Mouse (Mus musculus) kidney, adult 2 months (tissue): ENCODE results near the gene Tmem213. TPM values are rescaled to one million over a fixed set of nuclear protein-coding genes. Genes with fewer than 3 reads are reported as not detected.

Experiments
- DNase-seq: peaks from one replicate; pipeline ENCODE4 v3.0.0; 2021
- H3K27ac ChIP-seq: fragments of 200-500 bp; 2 replicates; pipeline ENCODE4 v1.5.1; 2012; ENCODE audit warnings: low read depth, low read length, control low read depth, inconsistent platforms; ENCODE audit not compliant: insufficient read depth
- H3K27me3 ChIP-seq: fragments of 200-500 bp; replicated peaks from 2 replicates; pipeline ENCODE4 v1.6.1; 2012; ENCODE audit warnings: mild to moderate bottlenecking, moderate library complexity, low read length, inconsistent platforms; ENCODE audit not compliant: control insufficient read depth, insufficient read depth
- H3K36me3 ChIP-seq: fragments of 200-500 bp; 2 replicates; pipeline ENCODE4 v1.6.1; 2012; ENCODE audit warnings: mild to moderate bottlenecking, moderate library complexity, low read length, inconsistent platforms; ENCODE audit not compliant: control insufficient read depth, insufficient read depth
- H3K4me1 ChIP-seq: fragments of 200-500 bp; 2 replicates; pipeline ENCODE4 v1.6.1; 2011; ENCODE audit warnings: low read length; ENCODE audit not compliant: control insufficient read depth, insufficient read depth
- H3K4me3 ChIP-seq: fragments of 200-500 bp; 2 replicates; pipeline ENCODE4 v1.5.1; 2011; ENCODE audit warnings: mild to moderate bottlenecking, low read depth, low read length, control low read depth; ENCODE audit not compliant: insufficient read depth
- CTCF ChIP-seq: fragments of 200-500 bp; conservative IDR thresholded peaks from 2 replicates; pipeline ENCODE4 v1.5.1; 2011; ENCODE audit warnings: low read depth, mild to moderate bottlenecking, control low read depth, low read length, moderate library complexity, mixed read lengths; ENCODE audit not compliant: insufficient read depth, insufficient read length
- POLR2A ChIP-seq: fragments of 200-500 bp; IDR thresholded peaks from one replicate; pipeline ENCODE4 v1.6.1; 2011; ENCODE audit warnings: low read depth, low read length, control low read depth
- WGBS: fragments of 180-500 bp; shearing (Covaris S2); methylation state at CpG from one replicate; pipeline ENCODE4 v1.1.7; 2018; 5-methylcytosine and 5-hydroxymethylcytosine counted together
- polyA plus RNA-seq: library from polyadenylated mRNA; depleted of rRNA; stranded (reverse); fragments of >200 nt; gene quantifications from 2 replicates; pipeline ENCODE4 v1.2.3, GENCODE M21; 2012; rRNA removed

Tmem213 gene
- polyA plus RNA-seq = 240 and 279 TPM in 2 replicates

DNA sequence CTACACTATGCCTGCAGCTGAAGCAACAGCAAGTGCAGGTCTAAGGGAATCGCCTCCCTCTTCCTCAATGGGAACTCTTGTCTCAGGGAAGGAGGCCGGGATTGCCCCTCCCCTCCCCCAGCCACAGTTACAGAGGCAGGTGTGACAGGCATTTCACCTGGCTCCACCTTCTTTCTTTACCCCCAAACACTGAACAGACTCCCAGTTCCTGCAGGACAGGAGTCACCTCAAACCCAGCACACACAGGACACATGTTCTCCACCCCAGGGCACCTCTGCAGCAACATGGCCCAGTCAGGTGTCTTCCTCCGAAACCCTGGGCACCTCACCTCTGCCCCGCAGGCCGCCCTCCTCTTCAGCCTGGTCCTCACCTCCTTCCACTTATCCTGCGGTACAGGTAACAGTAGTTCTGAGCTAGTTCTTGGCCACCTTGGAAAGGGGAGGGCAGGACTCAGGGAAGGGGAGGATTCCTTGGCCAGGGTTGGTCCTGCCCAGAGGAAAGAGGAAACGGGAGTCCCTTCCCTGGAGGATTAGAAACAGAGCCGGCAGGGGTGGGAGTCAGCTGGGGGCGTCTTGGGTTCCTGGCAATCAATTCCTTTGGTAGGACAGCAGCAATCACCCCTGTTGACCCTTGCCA lies at the start of gene Tmem213:
Gene Tmem213, plus strand, starts transcription at position 96 of the 636 bp plus-strand sequence.
- Histone ChIP-seq H3K36me3 (no peaks in the 10 kb centered on the region), H3K4me1 (peaks cover 9% of the 10 kb centered on the region; the same call in 1 of the 2 replicates), H3K4me3 (peak within 1 kb of the TSS; percentile 51), H3K27ac (peak within 1 kb of the TSS; percentile 84), H3K27me3 (no peaks in the 10 kb centered on the region)
- WGBS = 35% methylated on average over 9 of the region's 9 CpGs
- TF ChIP-seq POLR2A (no peak), CTCF (no peak)
- DNase-seq = peak; percentile 70

- no peaks in the 10 kb centered on the region for H3K4me1 ChIP-seq
- DNase-seq = no peak
- H3K27ac ChIP-seq = no peak overlapping the region
- peaks cover 6% of the 10 kb centered on the region; the same call in 1 of the 2 replicates for H3K36me3 ChIP-seq
- 38% methylated on average over 2 of the region's 2 CpGs for WGBS
- no peaks in the 10 kb centered on the region for H3K27me3 ChIP-seq
- TF ChIP-seq CTCF (no peak), POLR2A (no peak)
- H3K4me3 ChIP-seq = no peak overlapping the region
Measured at GRCm38 (mm10) chr6:38064621-38065020, 44.4 kb upstream of the Tmem213 start.

DNA sequence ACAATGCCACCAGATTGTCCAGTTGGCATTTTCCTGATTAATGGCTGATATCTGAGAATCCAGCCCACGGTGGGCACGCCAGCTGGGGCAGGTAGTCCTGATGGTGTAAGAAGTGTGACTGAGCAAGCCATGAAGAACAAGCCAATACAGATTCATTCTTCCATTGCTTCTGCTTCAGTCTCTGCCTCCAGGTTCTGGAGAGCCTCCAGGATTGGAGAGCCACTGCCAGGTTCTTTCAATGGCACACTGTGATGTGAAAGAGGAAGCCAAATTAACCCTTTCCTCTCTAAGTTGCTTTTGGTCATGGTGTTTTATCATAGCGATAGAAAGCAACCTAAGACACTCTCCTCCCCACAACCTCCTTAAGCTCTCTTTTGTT lies 43.9 kb upstream of the Tmem213 start:
- no peak for DNase-seq

DNA sequence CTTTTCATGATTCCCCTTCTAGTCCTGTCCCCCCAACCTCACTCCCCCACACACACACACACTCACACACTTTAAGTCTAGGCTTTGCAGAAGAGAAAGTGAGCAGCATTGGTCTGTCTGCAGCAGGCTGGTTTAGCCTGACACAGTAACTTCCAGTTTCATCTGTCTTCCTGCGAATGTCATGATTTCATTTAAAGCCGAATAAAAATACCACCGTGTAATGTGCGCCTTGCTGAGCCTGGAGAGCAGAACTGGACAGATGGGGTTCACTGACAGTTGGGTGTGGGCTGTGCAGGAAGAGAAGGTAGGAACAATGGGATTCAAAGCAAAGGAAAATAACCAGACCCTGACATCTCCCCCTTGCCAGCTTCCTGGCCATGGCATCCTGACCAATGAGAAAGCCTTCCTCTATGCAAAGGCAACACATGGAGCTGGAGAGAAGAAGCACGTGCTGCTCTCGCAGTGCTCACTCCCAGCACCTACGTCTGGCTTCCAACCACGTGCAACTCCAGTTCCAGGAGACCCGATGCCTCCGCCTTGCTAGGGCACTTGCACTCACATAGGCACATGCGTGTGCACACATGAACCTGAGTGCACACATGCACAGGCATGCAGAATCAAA lies 43.4 kb upstream of the Tmem213 start:
- Histone ChIP-seq H3K4me1 (no peaks in the 10 kb centered on the region), H3K27ac (no peak overlapping the region), H3K36me3 (peaks cover 8% of the 10 kb centered on the region; the same call in 1 of the 2 replicates), H3K27me3 (no peaks in the 10 kb centered on the region), H3K4me3 (no peak overlapping the region)
- 60% methylated on average over 11 of the region's 11 CpGs for WGBS
- no peak for TF ChIP-seq POLR2A
- no peak for TF ChIP-seq CTCF
- DNase-seq = no peak

More for the DNA sequence above, 43.9 kb upstream of the Tmem213 start:
- Histone ChIP-seq H3K27me3 (no peaks in the 10 kb centered on the region), H3K36me3 (peaks cover 6% of the 10 kb centered on the region; the same call in 1 of the 2 replicates), H3K27ac (no peak overlapping the region), H3K4me3 (no peak overlapping the region), H3K4me1 (no peaks in the 10 kb centered on the region)
- WGBS = 67% methylated on average over 3 of the region's 3 CpGs
- no peak for TF ChIP-seq POLR2A
- TF ChIP-seq CTCF = no peak

- WGBS = 4% methylated on average over 5 of the region's 5 CpGs
- Histone ChIP-seq H3K36me3 (peaks cover 8% of the 10 kb centered on the region; the same call in 1 of the 2 replicates), H3K27ac (no peak overlapping the region), H3K27me3 (no peaks in the 10 kb centered on the region), H3K4me3 (no peak overlapping the region), H3K4me1 (no peaks in the 10 kb centered on the region)
- peak; percentile 77 for TF ChIP-seq CTCF
- TF ChIP-seq POLR2A = no peak
- peak; percentile 67 for DNase-seq
Measured at GRCm38 (mm10) chr6:38066215-38066614, 42.8 kb upstream of the Tmem213 start.

DNA sequence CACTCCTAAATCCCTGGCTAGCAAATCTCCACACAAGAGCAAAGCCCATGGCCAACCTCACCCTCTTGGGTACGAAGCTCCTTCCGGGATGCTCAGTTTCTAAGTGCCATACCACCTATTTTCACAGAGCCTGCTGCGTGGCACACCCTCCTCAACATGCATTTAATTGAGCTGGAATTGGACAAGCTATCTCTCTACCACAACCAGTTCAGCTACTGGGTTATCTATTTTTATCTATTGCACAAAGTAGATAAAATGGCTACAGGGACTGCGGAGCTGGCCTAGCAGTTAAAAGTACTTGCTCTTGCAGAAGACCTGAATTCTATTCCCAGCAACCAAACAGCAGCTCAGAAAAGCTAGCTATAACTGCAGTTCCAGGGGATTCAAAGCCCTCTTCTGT lies 37.8 kb upstream of the Tmem213 start:
- WGBS = 97% methylated on average over 4 of the region's 4 CpGs
- no peak for TF ChIP-seq POLR2A
- TF ChIP-seq CTCF = no peak
- DNase-seq = no peak
- Histone ChIP-seq H3K27me3 (no peaks in the 10 kb centered on the region), H3K27ac (no peak overlapping the region), H3K4me3 (no peak overlapping the region), H3K4me1 (peaks cover 10% of the 10 kb centered on the region), H3K36me3 (peaks cover 9% of the 10 kb centered on the region)

- DNase-seq = peak; percentile 89
- peak overlapping the region; percentile 85 for H3K27ac ChIP-seq
- H3K27me3 ChIP-seq = no peaks in the 10 kb centered on the region
- H3K36me3 ChIP-seq = peaks cover 11% of the 10 kb centered on the region
- H3K4me1 ChIP-seq = peaks cover 10% of the 10 kb centered on the region
- 36% methylated on average over 5 of the region's 5 CpGs for WGBS
- no peak overlapping the region for H3K4me3 ChIP-seq
- TF ChIP-seq POLR2A = no peak
- TF ChIP-seq CTCF = no peak
Measured at GRCm38 (mm10) chr6:38072137-38072796, 36.8 kb upstream of the Tmem213 start.
